Mouse (Mus musculus) forebrain, postnatal 0 days (tissue): ENCODE measurements at regions not wholly inside any gene's neighbourhood (a gene's known extent, or its start where the extent isn't known, plus 50 kb on each side); places are given as distances from the start of the nearest gene placed in this dataset.

Source experiments
- ATAC-seq: fragments of 200-750 bp; cut with Nextera tagmentation; 2 replicates; pipeline ENCODE4 v1.8.0; 2017; ENCODE audit warnings: mild to moderate bottlenecking, moderate library complexity
- DNase-seq: peaks from one replicate; pipeline ENCODE4 v3.0.0-alpha.2; 2015
- H3K27ac ChIP-seq: fragments of 300-500 bp; sonication (generic); 2 replicates; pipeline ENCODE4 v1.5.1; 2014; ENCODE audit warnings: low read depth, mild to moderate bottlenecking, antibody characterized with exemption, low read length, moderate library complexity, mixed read lengths
- H3K27me3 ChIP-seq: fragments of 300-500 bp; sonication (generic); 2 replicates; pipeline ENCODE4 v1.6.1; 2014; ENCODE audit warnings: mild to moderate bottlenecking, low read length, mixed read lengths; ENCODE audit not compliant: insufficient read depth
- H3K36me3 ChIP-seq: fragments of 300-500 bp; sonication (generic); 2 replicates; pipeline ENCODE4 v1.6.1; 2014; ENCODE audit warnings: mild to moderate bottlenecking, moderate library complexity; ENCODE audit not compliant: insufficient read depth
- H3K4me1 ChIP-seq: fragments of 300-500 bp; sonication (generic); 2 replicates; pipeline ENCODE4 v1.6.1; 2014; ENCODE audit warnings: antibody characterized with exemption; ENCODE audit not compliant: insufficient read depth
- H3K4me2 ChIP-seq: fragments of 300-500 bp; sonication (generic); 2 replicates; pipeline ENCODE4 v1.6.1; 2014; ENCODE audit warnings: low read depth, mild to moderate bottlenecking, moderate library complexity
- H3K4me3 ChIP-seq: fragments of 300-500 bp; sonication (generic); 2 replicates; pipeline ENCODE4 v1.5.1; 2014; ENCODE audit warnings: low read depth, low read length, mixed read lengths
- H3K9ac ChIP-seq: fragments of 300-500 bp; sonication (generic); 2 replicates; pipeline ENCODE4 v1.6.1; 2014; ENCODE audit warnings: mild to moderate bottlenecking
- H3K9me3 ChIP-seq: fragments of 300-500 bp; sonication (generic); 2 replicates; pipeline ENCODE4 v1.6.1; 2016; ENCODE audit warnings: low read length
- CTCF ChIP-seq: sonication (generic); IDR thresholded peaks from 2 replicates; pipeline ENCODE4 v1.5.1; 2016; ENCODE audit warnings: antibody characterized with exemption, control low read depth, low read depth
- WGBS: fragments of 180-500 bp; shearing (Covaris S2); extraction: QIAGEN DNeasy Blood & Tissue Kit; methylation state at CpG from one replicate; pipeline ENCODE4 v1.1.7; 2014; 5-methylcytosine and 5-hydroxymethylcytosine counted together

- Histone ChIP-seq H3K27me3 (no peaks in the 10 kb centered on the region), H3K4me3 (no peak overlapping the region), H3K4me2 (no peak overlapping the region), H3K4me1 (no peaks in the 10 kb centered on the region), H3K36me3 (no peaks in the 10 kb centered on the region), H3K9ac (no peak overlapping the region), H3K9me3 (no peaks in the 10 kb centered on the region), H3K27ac (no peak overlapping the region)
- DNase-seq (no peak), ATAC-seq (no peak)
- 53% methylated on average over 5 of the region's 5 CpGs for WGBS
- TF ChIP-seq CTCF: no peak
Observed at GRCm38 (mm10) chrX:158236206-158236605, 193.1 kb upstream of the Cnksr2 start.

GRCm38 (mm10) chrX:158209167-158209566, 166.1 kb upstream of the Cnksr2 start:
- no peaks in the 10 kb centered on the region for H3K9me3 ChIP-seq
- no peak for TF ChIP-seq CTCF
- H3K27me3 ChIP-seq: no peaks in the 10 kb centered on the region
- no peaks in the 10 kb centered on the region for H3K4me1 ChIP-seq
- no peaks in the 10 kb centered on the region for H3K36me3 ChIP-seq
- DNase-seq (no peak), ATAC-seq (no peak)
- no peak overlapping the region for H3K9ac ChIP-seq
- WGBS: 51% methylated on average over 2 of the region's 2 CpGs
- H3K4me2 ChIP-seq: no peak overlapping the region
- no peak overlapping the region for H3K27ac ChIP-seq
- no peak overlapping the region for H3K4me3 ChIP-seq

GRCm38 (mm10) chrX:158195536-158195935, 152.4 kb upstream of the Cnksr2 start:
- Histone ChIP-seq H3K27ac (no peak overlapping the region), H3K9ac (no peak overlapping the region), H3K4me2 (no peak overlapping the region), H3K4me3 (no peak overlapping the region), H3K27me3 (no peaks in the 10 kb centered on the region), H3K4me1 (no peaks in the 10 kb centered on the region), H3K9me3 (no peaks in the 10 kb centered on the region), H3K36me3 (no peaks in the 10 kb centered on the region)
- DNase-seq (no peak), ATAC-seq (no peak)
- WGBS: 74% methylated on average over 1 of the region's 1 CpGs
- TF ChIP-seq CTCF: no peak

- Histone ChIP-seq H3K4me2 (no peak overlapping the region), H3K27ac (no peak overlapping the region), H3K9ac (no peak overlapping the region), H3K4me1 (no peaks in the 10 kb centered on the region), H3K4me3 (no peak overlapping the region), H3K9me3 (no peaks in the 10 kb centered on the region), H3K36me3 (no peaks in the 10 kb centered on the region), H3K27me3 (no peaks in the 10 kb centered on the region)
- TF ChIP-seq CTCF: no peak
- WGBS: 39% methylated on average over 4 of the region's 4 CpGs
- ATAC-seq (no peak), DNase-seq (no peak)
Observed at GRCm38 (mm10) chrX:158181486-158181885, 138.4 kb upstream of the Cnksr2 start.

GRCm38 (mm10) chrX:158180356-158180755, 137.3 kb upstream of the Cnksr2 start:
- WGBS: 71% methylated on average over 1 of the region's 1 CpGs
- Histone ChIP-seq H3K9ac (no peak overlapping the region), H3K4me3 (no peak overlapping the region), H3K36me3 (no peaks in the 10 kb centered on the region), H3K4me1 (no peaks in the 10 kb centered on the region), H3K9me3 (no peaks in the 10 kb centered on the region), H3K27ac (no peak overlapping the region), H3K4me2 (no peak overlapping the region), H3K27me3 (no peaks in the 10 kb centered on the region)
- ATAC-seq: no peak
- peak; percentile 7 for DNase-seq
- no peak for TF ChIP-seq CTCF

- H3K27me3 ChIP-seq: no peaks in the 10 kb centered on the region
- no peak overlapping the region for H3K9ac ChIP-seq
- H3K4me2 ChIP-seq: no peak overlapping the region
- no peak for TF ChIP-seq CTCF
- WGBS: 75% methylated on average over 3 of the region's 3 CpGs
- no peaks in the 10 kb centered on the region for H3K9me3 ChIP-seq
- H3K4me1 ChIP-seq: no peaks in the 10 kb centered on the region
- ATAC-seq: no peak
- no peak for DNase-seq
- no peaks in the 10 kb centered on the region for H3K36me3 ChIP-seq
- no peak overlapping the region for H3K4me3 ChIP-seq
- no peak overlapping the region for H3K27ac ChIP-seq
Observed at GRCm38 (mm10) chrX:158135870-158136557, 92.9 kb upstream of the Cnksr2 start.

- H3K9me3 ChIP-seq: no peaks in the 10 kb centered on the region
- TF ChIP-seq CTCF: no peak
- WGBS: 42% methylated on average over 2 of the region's 2 CpGs
- no peak overlapping the region for H3K27ac ChIP-seq
- no peak overlapping the region for H3K4me3 ChIP-seq
- no peak overlapping the region for H3K4me2 ChIP-seq
- H3K4me1 ChIP-seq: no peaks in the 10 kb centered on the region
- no peak for DNase-seq
- H3K36me3 ChIP-seq: no peaks in the 10 kb centered on the region
- no peaks in the 10 kb centered on the region for H3K27me3 ChIP-seq
- ATAC-seq: no peak
- H3K9ac ChIP-seq: no peak overlapping the region
Observed at GRCm38 (mm10) chrX:158133526-158133925, 90.4 kb upstream of the Cnksr2 start.
